Mouse (Mus musculus) liver, adult 2 months (tissue): ENCODE results near the gene Mn1. TPM values are rescaled to one million over a fixed set of nuclear protein-coding genes. Genes with fewer than 3 reads are reported as not detected.
A peak's percentile ranks its signal among the peaks of the same experiment; 100 is the strongest.

Experiments
- DNase-seq: peaks from one replicate; pipeline ENCODE4 v3.0.0-alpha.2; 2011; ENCODE audit warnings: low read depth, low spot score; ENCODE audit errors: extremely low read depth
- H3K27ac ChIP-seq: fragments of 200-500 bp; replicated peaks from 2 replicates; pipeline ENCODE4 v1.5.1; 2012; ENCODE audit warnings: low read depth, mild to moderate bottlenecking, control low read depth, inconsistent platforms, low read length; ENCODE audit not compliant: insufficient read depth
- H3K27me3 ChIP-seq: fragments of 200-500 bp; 2 replicates; pipeline ENCODE4 v1.6.1; 2012; ENCODE audit warnings: mild to moderate bottlenecking, moderate library complexity, low read length, inconsistent platforms; ENCODE audit not compliant: control insufficient read depth, insufficient read depth
- H3K36me3 ChIP-seq: fragments of 200-500 bp; 2 replicates; pipeline ENCODE4 v1.6.1; 2012; ENCODE audit warnings: low read length, inconsistent platforms; ENCODE audit not compliant: control insufficient read depth, insufficient read depth
- H3K4me1 ChIP-seq: fragments of 200-500 bp; 2 replicates; pipeline ENCODE4 v1.6.1; 2011; ENCODE audit warnings: low read length; ENCODE audit not compliant: control insufficient read depth, insufficient read depth
- H3K4me3 ChIP-seq: fragments of 200-500 bp; 2 replicates; pipeline ENCODE4 v1.5.1; 2011; ENCODE audit warnings: low read depth, mild to moderate bottlenecking, control low read depth, low read length, moderate library complexity; ENCODE audit not compliant: insufficient read depth
- H3K79me2 ChIP-seq: fragments of 200-500 bp; 2 replicates; pipeline ENCODE4 v1.6.1; 2012; ENCODE audit warnings: inconsistent platforms, mild to moderate bottlenecking, low read length, moderate library complexity; ENCODE audit not compliant: control insufficient read depth, insufficient read depth
- H3K9ac ChIP-seq: fragments of 200-500 bp; 2 replicates; pipeline ENCODE4 v1.6.1; 2012; ENCODE audit warnings: low read depth, mild to moderate bottlenecking, control low read depth, inconsistent platforms, low read length
- CTCF ChIP-seq: fragments of 200-500 bp; IDR thresholded peaks from 2 replicates; pipeline ENCODE4 v1.5.1; 2011; ENCODE audit warnings: low read depth, low read length, control low read depth
- POLR2A ChIP-seq: fragments of 200-500 bp; IDR thresholded peaks from 2 replicates; pipeline ENCODE4 v1.6.1; 2011; ENCODE audit warnings: low read length, control low read depth; ENCODE audit not compliant: insufficient read depth; ENCODE audit errors: extremely low read depth
- WGBS: fragments of 180-500 bp; shearing (Covaris S2); methylation state at CpG from one replicate; pipeline ENCODE4 v1.1.7; 2018; 5-methylcytosine and 5-hydroxymethylcytosine counted together
- polyA plus RNA-seq: library from polyadenylated mRNA; depleted of rRNA; stranded (reverse); fragments of >200 nt; gene quantifications from 2 replicates; pipeline ENCODE4 v1.2.3, GENCODE M21; 2012
- total RNA-seq: library from RNA; depleted of rRNA; stranded (reverse); fragments of >200 nt; gene quantifications from 2 replicates; pipeline ENCODE4 v1.2.3, GENCODE M21; 2014

Gene Mn1
- total and polyA plus RNA-seq, 2 experiments = 3.4 to 7.3 TPM

GRCm38 (mm10) chr5:111446652-111447051, 29.5 kb downstream of the Mn1 start:
- Histone ChIP-seq H3K4me1 (peaks cover 28% of the 10 kb centered on the region), H3K4me3 (no peak overlapping the region), H3K27me3 (no peaks in the 10 kb centered on the region), H3K79me2 (0 out of 2 replicates have a peak, but pooled peaks cover 3% of the 10 kb centered on the region), H3K27ac (no peak overlapping the region), H3K9ac (no peak overlapping the region), H3K36me3 (no peaks in the 10 kb centered on the region)
- no peak for TF ChIP-seq CTCF
- TF ChIP-seq POLR2A = no peak
- 95% methylated on average over 7 of the region's 7 CpGs for WGBS
- DNase-seq = no peak

DNA sequence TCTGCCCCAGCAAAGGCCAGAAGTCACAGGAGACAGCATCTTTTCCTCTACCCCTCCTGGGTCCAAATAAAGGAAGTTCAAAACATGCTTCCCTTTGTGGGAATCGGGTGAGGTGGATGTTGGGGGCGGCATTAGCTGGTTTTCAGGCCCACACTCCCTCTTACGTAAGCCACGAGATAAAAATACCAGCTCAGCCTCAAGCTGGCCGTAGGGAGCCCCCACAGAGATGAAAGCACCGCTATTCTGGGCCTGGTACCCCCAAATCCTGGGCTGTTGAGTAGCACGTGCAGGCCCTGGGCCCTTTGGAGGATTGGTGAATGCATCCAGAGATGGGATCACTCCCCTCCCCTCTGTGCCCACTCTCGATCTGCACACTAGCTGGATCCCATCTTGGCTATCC, 32.5 kb downstream of the Mn1 start:
- H3K9ac ChIP-seq = no peak overlapping the region
- 0 out of 2 replicates have a peak, but pooled peaks cover 3% of the 10 kb centered on the region for H3K79me2 ChIP-seq
- H3K36me3 ChIP-seq = no peaks in the 10 kb centered on the region
- no peak overlapping the region for H3K4me3 ChIP-seq
- WGBS = 88% methylated on average over 8 of the region's 8 CpGs
- no peaks in the 10 kb centered on the region for H3K27me3 ChIP-seq
- TF ChIP-seq POLR2A (no peak), CTCF (no peak)
- peaks cover 6% of the 10 kb centered on the region for H3K4me1 ChIP-seq
- DNase-seq = no peak
- no peak overlapping the region for H3K27ac ChIP-seq

DNA sequence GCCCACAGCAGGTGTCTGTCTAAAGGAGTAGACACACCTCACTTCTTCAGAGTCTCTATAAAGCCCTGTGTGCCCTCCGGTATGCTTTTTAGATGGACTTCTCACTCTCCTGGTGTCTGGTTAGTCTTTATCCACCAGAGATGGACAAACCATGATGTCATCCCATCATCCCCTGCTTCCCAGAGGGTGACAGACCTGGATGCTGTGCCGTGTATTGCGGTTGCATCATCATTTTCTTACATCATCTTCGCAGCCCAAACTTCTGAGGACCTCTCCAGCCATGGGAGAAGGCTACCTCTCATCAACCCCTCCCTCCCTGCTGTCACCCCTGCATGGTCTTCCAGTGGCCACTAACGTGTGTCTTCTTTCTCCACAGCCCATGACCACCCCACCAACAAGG, 37.1 kb downstream of the Mn1 start:
- Histone ChIP-seq H3K4me1 (peaks cover 4% of the 10 kb centered on the region), H3K36me3 (no peaks in the 10 kb centered on the region), H3K27ac (no peak overlapping the region), H3K9ac (no peak overlapping the region), H3K27me3 (no peaks in the 10 kb centered on the region), H3K79me2 (no peaks in the 10 kb centered on the region), H3K4me3 (no peak overlapping the region)
- TF ChIP-seq CTCF = no peak
- peak; percentile 55 for DNase-seq
- 51% methylated on average over 5 of the region's 5 CpGs for WGBS

DNA sequence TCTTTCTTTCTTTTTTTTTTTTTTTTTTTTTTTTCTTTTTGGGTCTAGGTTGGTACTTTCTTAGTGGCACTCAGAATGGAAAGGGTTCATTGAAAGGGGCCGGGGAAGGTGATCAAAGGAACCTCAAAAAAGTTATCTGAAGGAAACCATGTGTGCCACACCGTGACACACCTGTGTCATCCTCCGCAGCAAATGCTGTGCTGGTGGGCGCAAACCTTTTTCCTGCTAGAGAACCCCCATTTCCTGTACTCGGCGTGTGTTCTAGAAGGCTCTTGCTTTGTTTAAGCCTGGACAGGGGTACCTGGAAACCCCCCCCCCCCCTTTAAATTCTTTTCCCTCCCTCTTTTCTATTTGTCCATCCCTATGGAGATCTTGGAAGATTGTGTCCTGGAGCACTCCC, 37.7 kb downstream of the Mn1 start:
- no peaks in the 10 kb centered on the region for H3K27me3 ChIP-seq
- H3K79me2 ChIP-seq = no peaks in the 10 kb centered on the region
- no peak overlapping the region for H3K9ac ChIP-seq
- no peak for TF ChIP-seq POLR2A
- TF ChIP-seq CTCF = no peak
- H3K36me3 ChIP-seq = no peaks in the 10 kb centered on the region
- 92% methylated on average over 6 of the region's 6 CpGs for WGBS
- no peak overlapping the region for H3K27ac ChIP-seq
- peaks cover 4% of the 10 kb centered on the region for H3K4me1 ChIP-seq
- H3K4me3 ChIP-seq = no peak overlapping the region
- no peak for DNase-seq

DNA sequence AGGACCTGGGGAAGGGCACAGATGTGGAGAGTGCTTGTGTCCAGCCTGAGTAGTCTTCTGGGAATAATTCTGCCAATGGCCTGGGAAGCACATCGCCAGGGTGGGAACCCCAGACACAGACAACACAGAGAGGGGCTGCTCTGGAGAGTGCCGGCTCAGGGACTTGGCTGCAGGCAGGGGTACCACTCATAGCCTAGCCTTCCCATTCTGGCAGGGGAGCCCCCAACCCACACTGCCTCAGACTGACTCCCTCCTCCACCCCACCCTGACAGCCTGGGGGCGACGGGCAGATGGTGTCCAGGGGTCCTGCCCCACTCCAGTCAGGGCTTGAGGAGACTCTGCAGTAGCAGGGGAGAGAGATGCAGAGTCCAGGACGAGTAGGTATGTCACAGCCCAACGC, 41.5 kb downstream of the Mn1 start:
- no peak for DNase-seq
- Histone ChIP-seq H3K9ac (no peak overlapping the region), H3K4me3 (no peak overlapping the region), H3K27ac (no peak overlapping the region), H3K79me2 (no peaks in the 10 kb centered on the region), H3K4me1 (peaks cover 4% of the 10 kb centered on the region), H3K36me3 (no peaks in the 10 kb centered on the region), H3K27me3 (no peaks in the 10 kb centered on the region)
- TF ChIP-seq POLR2A (no peak), CTCF (no peak)
- 98% methylated on average over 6 of the region's 6 CpGs for WGBS

GRCm38 (mm10) chr5:111465811-111466299, 48.7 kb downstream of the Mn1 start:
- DNase-seq = peak; percentile 83
- WGBS = 40% methylated on average over 11 of the region's 11 CpGs
- TF ChIP-seq CTCF = peak; percentile 22; the same call in 1 of the 2 replicates
- TF ChIP-seq POLR2A = no peak
- no peaks in the 10 kb centered on the region for H3K36me3 ChIP-seq
- peak overlapping the region; percentile 14 for H3K9ac ChIP-seq
- peak overlapping the region; percentile 35 for H3K27ac ChIP-seq
- no peaks in the 10 kb centered on the region for H3K79me2 ChIP-seq
- peak overlapping the region; percentile 2; the same call in 1 of the 2 replicates for H3K4me3 ChIP-seq
- H3K4me1 ChIP-seq = peaks cover 25% of the 10 kb centered on the region
- H3K27me3 ChIP-seq = no peaks in the 10 kb centered on the region
